Mouse (Mus musculus) ovary, postnatal 10 days (tissue): Measurements from ENCODE around the gene Crabp2.
"Not testable (repeated sequence)": the region's sequence is repeated elsewhere in the genome, so short reads cannot be mapped to it uniquely, and the experiment has no call there.

Experiments
- DNase-seq: peaks from one replicate; pipeline ENCODE4 v3.0.0; 2022; ENCODE audit warnings: low spot score

Crabp2 gene

DNA sequence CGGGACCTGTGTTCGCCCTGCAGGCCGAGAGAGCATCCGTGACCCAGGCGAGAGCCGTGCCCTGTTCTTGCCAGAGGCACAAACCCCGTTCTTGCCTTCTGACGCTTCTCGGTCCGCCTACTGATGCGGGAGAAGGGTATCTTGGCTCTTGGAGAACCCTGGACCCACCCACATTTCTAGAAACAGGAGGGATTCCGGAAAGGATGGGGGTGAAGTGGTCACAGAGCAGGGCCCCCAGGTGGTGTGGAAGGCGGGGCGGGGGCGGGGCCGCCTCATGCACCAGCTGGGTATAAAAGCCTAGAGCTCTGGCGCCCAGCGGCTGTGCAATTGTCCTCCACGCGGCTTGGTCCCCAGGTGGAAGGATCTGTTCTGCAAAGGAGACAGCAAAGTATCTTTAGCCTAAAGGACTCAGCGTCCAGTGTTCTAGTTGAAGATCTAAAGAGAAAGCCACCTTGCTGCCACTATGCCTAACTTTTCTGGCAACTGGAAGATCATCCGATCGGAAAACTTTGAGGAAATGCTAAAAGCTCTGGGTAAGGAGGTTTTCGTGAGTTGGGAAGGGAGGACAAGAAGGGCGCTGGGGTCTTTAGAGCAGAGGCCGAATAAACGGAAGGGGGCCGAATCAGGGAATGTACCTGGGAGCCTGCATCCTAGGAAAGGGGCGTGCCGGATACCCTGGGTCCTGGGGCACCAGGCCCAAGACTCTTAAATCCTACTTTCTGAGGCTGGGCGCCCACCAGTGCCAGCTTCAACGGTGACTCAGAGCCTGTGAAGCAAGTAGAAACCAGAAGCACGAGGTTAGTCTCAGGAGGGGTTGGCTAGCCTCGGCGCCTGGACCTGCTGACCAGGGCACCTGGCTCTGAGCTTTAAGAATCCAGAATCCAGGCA lies at the start of gene Crabp2:
Crabp2 (plus strand) TSS at position 289 of the 888 bp plus-strand sequence.
- no peak for DNase-seq

DNA sequence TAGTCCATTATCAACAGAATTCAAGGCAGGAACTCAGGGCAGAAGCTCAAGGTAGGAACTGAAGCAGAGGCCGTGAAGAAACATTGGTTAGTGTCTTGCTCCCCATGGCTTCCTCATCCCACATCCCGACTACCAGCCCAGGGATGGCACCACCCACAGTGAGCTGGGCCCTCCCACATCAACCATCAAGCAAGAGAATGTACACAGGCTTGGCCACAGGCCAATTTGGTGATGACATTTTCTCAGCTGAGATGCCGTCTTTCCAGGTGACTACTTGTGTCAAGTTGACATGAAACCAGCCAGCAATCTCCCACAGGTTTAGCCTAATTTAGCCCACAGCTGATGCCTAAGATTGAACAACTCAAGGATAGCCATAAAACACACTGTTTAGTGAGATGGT lies 49.2 kb upstream of the Crabp2 start:
- no peak for DNase-seq

DNA sequence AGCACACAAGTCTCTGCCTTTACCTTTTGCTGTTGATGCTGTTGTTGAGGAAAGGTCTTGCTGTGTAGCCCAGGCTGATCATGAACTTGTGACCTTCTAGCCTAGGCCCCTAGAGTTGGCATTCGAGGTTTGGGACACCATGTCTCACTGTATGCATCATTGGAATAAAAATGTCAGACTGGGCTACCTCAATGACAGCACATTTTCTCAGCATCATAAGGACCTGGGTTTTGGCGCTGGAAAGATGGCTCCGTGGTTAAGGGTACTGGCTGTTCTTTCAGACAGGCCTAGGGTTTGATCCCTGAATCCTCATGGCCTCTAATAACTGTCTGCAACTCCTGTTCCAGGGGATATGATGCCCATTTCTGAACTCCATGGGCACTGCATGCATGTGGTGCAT lies 48.7 kb upstream of the Crabp2 start:
- DNase-seq = no peak

DNA sequence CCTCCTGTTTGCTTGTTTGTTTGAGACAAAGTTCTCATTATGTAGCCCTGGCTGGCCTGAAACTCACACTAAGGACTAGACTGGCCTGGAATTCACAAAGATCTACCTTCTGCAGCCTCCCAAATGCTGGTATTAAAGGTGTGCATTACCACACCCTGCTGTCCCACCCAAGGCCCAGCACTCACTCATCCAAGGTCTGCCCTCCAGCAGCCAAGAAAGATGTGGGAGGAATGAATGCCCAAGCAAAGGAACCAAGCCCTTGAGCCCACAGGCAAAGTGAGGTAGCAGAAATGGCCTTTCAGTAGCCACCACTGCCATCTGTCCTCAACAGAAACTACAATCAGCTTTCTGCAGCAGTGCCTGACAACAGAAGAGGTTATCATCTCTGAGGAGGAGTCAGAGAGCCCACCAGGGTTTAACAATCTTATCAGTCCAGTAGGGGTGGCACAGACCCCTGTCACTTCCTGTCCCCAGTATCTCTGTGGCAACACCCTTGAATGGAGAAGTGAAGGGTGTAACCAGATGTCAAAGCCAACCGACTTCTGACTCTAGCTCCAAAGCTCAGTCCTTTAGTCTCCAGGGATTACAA lies 47.3 kb upstream of the Crabp2 start:
- DNase-seq = no peak

DNA sequence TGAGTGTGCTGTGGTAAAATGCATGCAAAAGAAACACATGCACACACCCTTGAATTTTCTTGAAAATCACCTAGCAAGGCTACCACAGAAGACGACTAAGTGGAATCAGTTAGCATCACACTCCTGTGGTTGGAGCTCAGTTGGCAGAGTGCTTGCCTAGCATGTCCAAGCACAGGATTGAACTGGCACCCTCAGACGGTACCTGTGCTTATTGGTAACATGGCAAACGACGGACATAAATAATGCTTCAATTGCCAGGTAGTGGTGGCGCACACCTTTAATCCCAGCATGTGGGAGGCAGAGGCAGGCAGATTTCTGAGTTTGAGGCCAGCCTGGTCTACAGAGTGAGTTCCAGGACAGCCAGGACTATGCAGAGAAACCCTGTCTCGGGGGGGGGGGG lies 46.5 kb upstream of the Crabp2 start:
- DNase-seq = not testable (repeated sequence)

DNA sequence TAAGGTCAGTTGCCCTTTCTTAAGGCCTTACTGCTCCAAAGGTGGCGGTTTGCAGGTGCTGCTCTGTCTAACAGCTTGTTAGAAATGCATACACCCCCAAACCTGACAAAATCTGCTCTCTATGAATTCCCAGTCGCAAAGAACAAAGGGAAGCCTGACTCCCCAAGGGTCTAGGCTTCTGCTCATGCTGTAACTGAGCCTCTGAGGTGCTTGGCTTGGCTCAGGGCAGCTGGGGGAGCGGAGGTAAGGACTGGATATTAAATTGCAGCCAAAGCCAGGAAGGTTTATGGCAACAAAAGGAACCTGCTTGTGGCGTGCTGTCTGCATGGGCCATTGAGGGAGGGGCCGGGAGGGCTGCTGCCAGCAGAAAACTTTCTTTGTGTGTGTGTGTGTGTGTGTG lies 44.6 kb upstream of the Crabp2 start:
- no peak for DNase-seq

DNA sequence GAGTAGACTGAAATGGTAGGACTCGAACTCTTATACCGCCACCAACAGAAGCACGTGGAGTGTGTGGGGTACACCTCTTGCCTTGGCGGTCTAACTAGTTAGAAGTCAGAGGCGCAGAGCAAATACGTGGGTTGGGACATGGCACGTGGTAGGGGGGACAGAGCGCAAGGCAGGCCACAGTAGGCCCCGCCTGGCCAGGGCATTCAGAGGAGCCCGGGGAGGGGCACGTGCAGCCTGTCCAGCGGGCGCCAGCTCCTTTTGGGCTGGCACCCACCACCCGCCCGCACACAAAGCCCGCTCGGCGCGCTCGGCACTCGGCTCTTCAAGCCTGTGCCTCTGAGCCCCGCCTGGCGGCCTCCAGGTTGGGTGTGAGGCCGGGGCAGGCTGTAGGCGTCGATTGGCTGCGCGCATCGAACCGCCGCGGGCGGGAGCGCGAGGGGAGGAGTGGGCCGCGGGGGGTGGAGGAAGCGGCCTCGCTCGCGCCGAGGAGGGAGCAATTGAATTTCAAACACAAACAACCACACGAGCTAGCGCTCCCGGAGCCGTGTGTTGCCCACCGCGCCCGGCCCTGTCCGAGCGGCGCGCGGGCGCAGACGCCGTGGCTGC lies 42.5 kb upstream of the Crabp2 start, which contains the start of gene Hdgf:
Hdgf (plus strand) TSS at position 442 of the 606 bp plus-strand sequence.
- peak; percentile 73 for DNase-seq

DNA sequence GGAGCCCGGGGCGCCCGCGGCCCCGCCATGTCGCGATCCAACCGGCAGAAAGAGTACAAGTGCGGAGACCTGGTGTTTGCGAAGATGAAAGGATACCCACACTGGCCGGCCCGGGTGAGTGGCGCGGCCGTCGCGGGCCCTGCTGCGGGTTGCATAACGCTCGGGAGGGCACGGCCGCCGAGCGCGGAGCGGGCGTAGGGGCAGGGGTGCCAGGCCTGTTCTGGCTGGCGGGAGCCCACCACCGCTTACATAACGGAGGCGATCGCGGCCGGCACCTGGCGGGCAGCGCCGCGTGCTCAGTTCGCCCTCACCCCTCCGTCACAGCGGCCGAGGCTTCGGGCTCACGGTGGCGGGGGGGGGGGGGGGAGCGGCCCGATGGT lies 41.9 kb upstream of the Crabp2 start:
- DNase-seq = peak; percentile 46

DNA sequence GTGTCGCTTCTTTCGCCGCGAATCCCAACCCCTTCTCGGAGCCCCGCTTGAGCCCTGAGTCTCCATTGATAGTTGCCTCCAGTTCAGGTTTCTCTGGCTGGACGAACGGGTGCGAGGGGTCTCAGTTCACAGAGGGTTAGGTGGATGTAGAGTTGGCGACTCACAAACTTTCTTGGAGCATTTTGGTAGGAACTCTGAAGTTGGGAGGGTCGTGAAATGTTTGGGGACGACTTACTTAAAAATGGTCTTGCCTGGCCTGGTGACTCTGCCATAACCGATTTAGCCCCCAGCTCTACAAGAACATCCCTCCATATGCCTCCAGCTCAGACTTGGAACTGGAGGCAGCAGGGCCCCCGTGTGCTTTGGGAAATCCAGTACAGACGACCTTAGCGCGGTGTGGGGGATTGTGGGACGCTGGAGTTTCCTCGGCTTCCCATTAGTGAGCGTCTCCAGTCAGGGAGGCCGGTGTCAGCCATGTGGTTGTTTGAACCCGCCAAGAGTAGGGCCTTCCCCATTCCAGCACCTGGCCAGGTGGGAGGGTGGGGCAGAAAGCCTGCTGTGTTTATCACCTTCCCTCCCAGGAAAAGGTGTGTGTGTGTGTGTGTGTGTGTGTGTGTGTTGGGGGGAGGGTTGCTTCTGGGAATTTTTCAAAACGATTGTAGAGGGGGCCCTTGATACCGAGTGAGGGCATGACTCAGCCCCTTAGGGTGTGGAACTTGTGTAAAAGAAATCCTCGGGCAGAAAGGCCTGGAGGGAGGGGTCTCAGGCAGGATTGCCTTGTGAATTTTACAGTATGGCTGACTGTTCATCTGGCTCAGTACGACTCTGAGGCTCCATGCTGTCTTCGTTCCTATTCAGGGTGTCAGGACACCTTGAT lies 41.2 kb upstream of the Crabp2 start:
- peak; percentile 25 for DNase-seq

DNA sequence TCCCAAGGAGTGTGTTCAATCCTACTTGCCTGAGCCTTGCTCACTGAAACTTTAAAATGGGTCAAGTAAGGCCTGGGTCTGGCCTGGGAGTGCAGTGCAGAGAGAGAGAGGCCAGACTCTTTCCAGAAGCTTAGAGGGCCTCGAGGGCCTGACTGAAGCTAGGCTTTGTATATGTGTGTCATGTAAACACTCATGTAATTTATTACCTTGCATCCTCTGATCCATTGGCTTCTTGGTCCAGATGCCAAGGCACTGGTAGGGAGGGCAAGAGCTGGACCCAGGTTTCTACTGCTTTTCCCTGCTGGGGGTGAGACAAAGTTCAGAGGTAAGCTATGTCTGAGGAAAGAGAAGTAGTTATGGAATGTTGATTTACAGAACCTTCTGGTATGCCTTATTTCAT lies 40.6 kb upstream of the Crabp2 start:
- no peak for DNase-seq

DNA sequence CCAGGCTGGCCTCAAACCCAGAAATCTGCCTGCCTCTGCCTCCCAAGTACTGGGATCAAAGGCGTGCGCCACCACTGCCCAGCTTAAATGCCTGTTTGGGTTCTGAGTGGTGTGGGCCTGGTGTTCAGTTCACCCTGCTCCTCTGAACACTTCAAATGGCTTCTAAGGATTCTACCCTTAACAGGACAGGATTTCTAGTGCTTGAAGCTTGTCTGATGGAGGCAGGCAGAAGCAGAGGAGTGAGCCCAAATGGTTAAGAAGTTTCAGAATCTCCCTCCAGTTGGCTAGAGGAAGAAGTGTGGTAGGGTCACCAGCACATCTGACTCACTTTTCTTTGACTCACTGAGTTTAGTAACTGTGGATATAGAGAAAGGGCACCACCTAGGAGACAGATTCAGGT lies 39.1 kb upstream of the Crabp2 start:
- no peak for DNase-seq

DNA sequence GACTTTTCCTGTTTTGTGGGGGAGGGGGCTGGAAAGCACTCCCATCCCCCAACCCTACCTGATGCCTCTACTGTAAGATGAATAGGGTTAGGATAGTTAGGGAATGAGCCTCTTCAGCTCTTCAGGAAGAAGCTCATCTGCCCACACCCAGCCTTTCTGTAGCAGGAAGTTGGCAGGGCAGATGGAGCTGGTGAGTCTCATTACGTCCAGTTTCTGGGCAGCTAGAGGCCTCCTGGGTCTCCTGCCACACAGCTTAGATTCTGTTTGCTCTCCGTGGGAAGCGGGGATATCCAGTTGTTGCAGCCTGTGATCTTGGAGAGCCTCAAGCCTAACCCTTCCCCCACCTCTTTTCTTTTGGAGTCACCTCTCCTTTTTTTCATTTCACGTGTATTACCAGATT lies 38.6 kb upstream of the Crabp2 start:
- DNase-seq = no peak

DNA sequence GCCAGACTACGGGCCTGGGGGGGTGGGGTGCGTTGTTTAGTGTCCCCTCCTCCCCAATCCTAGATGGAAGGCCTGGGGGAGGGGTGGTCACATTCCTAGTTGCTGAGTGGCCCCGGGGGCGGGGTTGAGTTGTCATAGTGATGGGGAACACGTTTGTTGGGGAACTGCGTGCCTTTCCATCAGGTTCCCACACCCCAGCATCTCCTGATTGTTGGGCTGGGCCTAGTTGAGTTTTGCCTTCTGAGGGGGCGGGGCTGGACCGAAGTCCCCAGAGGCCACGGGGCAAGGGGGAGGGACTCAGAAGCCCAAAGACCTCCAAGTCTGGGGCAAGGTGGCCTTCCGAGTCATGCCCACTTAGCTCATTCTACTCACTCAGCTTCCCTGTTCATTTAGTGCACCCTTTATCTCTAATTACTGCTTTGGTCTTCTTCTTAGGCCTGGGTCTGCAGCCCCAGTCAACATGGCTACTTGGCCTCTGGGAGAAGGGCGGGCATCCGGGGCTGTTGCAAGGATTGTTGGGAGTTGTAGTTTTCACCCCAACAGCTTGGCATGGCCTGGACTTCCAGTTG lies 37.8 kb upstream of the Crabp2 start:
- peak; percentile 35 for DNase-seq

DNA sequence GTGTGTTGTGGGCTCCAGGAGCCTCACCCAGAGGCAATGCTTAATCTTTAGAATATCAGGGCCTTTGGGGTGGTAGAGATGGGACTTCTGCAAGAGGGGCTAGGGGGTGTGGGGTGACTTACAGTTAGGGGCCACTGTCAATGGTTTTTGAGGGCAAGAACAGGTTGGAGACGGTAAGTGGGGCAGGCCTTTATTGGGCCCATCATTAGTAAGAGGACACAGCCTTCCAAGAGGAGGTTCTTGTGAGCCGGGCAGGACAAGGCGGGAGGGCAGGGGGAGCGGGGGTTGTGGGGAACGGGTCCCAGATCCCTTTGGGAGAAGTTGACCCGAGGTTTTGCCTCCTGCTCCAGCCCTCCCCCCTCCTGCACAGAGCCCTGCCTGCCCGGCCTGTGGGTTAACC lies 35.0 kb upstream of the Crabp2 start:
- DNase-seq = no peak

DNA sequence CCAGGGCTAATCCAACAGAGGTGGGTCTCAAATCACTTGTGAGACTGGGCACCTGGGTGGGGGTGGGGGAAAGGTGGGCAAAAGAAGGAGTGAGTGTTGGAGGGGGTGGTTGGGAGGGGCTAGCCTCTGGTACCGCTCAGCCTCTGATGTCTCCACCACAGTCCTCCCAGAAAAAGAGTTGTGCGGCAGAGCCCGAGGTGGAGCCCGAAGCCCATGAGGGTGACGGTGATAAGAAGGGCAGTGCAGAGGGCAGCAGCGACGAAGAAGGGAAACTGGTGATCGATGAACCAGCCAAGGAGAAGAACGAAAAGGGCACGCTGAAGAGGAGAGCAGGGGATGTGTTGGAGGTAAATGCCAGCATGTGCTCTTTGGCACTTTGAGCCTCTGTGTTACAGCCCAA lies 34.6 kb upstream of the Crabp2 start:
- DNase-seq = no peak

DNA sequence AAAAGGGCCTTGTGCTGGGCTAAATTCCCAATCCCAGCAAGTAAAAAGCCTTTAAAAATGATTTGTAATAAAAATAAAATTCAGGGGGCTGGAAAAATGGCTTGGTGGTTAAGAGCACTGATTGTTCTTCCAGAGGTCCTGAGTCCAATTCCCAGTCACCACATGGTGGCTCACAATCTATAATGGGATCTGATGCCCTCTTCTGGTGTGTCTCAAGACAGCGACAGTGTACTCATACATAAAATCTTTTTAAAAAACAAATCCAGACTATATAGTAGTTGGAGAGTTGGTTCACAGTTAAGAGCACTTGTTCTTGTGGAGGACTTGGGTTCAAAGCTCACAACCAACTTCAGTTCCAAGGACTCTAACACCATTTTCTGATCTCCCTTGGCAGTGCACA lies 31.5 kb upstream of the Crabp2 start:
- DNase-seq = no peak

DNA sequence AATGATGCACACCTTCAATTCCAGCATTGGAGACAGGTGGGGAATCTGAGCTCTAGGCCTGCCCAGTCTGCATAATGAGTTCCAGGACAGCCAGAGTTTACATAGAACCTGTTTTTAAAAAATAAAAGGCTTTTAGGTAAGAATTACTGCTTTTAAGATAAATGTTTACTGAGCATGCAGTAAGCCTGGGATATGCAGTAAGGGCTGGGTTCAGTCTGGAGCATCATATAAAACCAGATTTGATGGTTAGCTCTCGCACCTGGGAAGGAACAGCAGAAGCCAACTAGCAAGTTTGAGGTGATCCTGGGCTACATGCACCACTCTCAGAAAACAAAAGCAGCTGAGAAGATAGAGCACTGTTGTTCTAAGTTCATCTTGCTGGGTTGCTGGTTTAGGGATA lies 29.9 kb upstream of the Crabp2 start:
- no peak for DNase-seq

DNA sequence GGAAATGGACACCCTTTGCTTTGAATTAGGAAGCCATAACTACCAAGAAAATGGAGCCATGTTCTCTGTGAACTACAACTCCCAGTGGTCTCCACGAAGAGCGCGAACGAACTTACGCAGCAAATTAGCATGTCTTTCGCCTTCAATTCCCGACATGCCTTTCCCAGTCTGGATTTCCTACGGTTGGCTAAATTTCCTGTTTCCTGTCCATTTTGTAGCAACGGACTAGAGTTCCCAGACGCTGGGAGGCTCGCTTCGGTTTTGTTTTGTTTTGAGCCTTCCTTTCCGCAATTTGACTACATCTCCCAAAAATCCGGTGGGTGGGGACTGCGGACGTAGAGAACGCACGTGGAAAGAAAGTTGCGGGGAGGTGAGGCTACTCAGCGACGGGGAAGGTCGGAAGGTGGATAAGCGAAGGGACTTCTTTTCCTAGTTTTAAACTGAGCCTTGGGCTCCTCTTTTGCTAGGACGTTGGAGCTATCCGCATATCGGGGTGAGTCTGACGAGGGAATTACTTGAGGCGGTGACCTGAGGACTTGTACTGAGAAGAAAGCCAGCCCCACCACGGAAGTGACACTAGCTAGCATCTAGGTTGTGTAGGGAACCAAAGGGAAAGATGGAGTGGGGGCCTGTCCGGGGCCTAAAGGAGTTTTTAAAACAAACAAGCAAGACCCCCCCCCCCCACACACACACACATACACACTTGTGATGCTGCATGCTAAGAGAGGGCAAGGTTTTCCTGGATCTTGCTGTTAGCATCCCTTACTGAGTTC lies 28.9 kb upstream of the Crabp2 start, which contains the start of gene Mrpl24:
Mrpl24 (plus strand) TSS at position 171 of the 773 bp plus-strand sequence.
- peak; percentile 34 for DNase-seq

DNA sequence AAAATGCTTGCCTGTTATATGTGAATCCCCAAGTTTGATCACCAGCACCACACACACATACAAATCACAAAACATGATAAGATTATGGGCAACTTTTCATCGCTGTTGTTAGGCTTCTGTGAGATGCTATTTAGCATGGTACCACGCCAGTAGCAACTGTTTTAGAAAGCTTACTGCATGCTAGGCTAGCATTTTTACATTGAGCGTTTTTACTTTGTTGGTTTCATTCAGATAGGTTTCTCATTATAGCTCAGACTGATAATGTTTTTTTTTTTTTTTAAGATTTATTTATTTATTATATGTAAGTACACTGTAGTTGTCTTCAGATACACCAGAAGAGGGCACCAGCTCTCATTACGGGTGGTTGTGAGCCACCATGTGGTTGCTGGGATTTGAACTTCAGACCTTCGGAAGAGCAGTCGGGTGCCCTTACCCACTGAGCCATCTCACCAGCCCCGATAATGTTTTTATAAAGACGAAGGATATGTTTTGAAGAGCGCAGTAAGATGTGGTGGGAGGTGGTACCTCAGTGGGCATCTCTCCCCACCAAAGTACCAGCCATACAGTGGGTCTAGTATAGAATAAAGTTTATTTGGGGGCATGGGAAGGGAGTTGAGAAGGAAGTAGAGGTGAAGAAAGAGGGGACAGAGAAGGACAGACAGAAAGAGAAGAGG lies 28.1 kb upstream of the Crabp2 start:
- DNase-seq = no peak

DNA sequence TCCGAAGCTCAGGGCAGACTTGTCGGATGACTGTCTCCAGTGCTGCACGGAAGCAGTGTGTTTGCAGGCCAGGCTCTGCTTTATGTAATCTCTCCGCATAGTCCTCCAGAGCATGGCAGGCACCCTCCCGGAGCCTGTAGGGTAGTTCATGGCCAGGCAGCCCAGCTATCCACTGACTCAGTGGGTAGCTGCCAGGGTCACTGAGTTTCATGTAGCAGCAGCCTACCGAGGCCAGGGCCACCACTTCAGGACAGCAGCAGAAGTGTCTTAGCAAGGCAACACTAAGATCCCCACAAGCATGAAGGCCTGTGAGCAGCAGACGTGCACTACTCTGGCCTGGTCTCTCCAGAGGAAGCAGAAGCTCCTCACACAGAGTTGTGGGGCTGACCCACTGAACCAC lies 23.5 kb upstream of the Crabp2 start:
- no peak for DNase-seq
